Mouse (Mus musculus): ENCODE results near the gene Zfp148. TPM values are rescaled to one million over a fixed set of nuclear protein-coding genes. Genes with fewer than 3 reads are reported as not detected.

The Zfp148 gene
- polyA plus RNA-seq, 1 experiment from 2014 or later: 48.2 TPM

DNA sequence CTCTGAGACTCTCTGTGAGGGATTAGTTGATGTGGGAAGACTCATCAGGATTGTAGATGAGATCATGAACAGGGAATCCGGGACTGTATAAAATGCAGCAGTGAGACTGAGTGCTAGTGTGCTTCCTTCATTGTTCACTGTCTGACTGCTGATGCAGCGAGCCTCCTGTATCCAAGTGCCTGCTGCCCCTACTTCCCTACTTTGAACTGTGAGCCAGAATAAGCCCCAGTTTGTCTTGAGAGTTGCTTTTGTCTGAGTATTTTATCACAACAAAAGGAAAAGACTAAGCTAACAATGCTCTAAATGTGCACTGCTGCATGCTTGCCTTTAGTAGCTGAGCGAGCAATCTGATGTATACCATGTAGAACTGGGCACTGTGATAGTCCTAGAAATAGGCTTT lies 47.7 kb downstream of the Zfp148 start:
- H3K27ac ChIP-seq (ENCODE audit: low read length): no peak overlapping the region
- peaks cover 4% of the 10 kb centered on the region for H3K36me3 ChIP-seq (ENCODE audit: control insufficient read depth, insufficient read depth, low read length)
- no peak overlapping the region for H3K9ac ChIP-seq (ENCODE audit: low read length)
- 83% methylated on average over 3 of the region's 3 CpGs for WGBS
- H3K27me3 ChIP-seq (ENCODE audit: control insufficient read depth, insufficient read depth, low read length): no peaks in the 10 kb centered on the region
- no peaks in the 10 kb centered on the region for H3K9me3 ChIP-seq (replicated peaks; ENCODE audit: control insufficient read depth, low read length)
- ATAC-seq (ENCODE audit: insufficient read depth, low FRiP score): no peak
- 0 out of 2 replicates have a peak, but pooled peaks cover 4% of the 10 kb centered on the region for H3K4me1 ChIP-seq (ENCODE audit: control insufficient read depth, insufficient read depth, low read length)
- no peak overlapping the region for H3K4me2 ChIP-seq (ENCODE audit: low read depth, low read length)
- H3K4me3 ChIP-seq (replicated peaks; ENCODE audit: low read length): no peak overlapping the region

DNA sequence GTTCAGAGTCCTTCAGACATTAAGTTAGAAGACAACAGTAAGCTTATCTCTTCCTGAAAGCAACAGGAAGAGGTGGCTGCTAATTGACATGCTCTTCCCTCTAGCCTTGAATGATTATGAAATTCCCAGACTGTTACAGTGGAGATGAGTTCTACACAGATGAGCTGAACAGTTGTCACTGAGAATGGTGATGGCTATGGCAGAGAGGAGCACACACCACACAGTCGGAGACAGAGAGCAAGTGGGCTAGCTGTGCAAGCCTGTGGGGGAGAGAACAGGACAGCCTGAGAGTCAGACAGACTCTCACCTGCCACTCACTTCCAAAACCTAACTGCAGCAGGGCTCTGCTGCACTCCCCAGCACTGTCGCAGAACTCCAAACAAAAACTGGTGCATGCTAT lies 51.0 kb downstream of the Zfp148 start:
- WGBS: 87% methylated on average over 2 of the region's 2 CpGs
- no peak overlapping the region for H3K9ac ChIP-seq (ENCODE audit: low read length)
- ATAC-seq (ENCODE audit: insufficient read depth, low FRiP score): no peak
- H3K36me3 ChIP-seq (ENCODE audit: control insufficient read depth, insufficient read depth, low read length): peaks cover 7% of the 10 kb centered on the region
- no peak overlapping the region for H3K4me2 ChIP-seq (ENCODE audit: low read depth, low read length)
- no peaks in the 10 kb centered on the region for H3K9me3 ChIP-seq (replicated peaks; ENCODE audit: control insufficient read depth, low read length)
- H3K27ac ChIP-seq (ENCODE audit: low read length): no peak overlapping the region
- H3K4me3 ChIP-seq (replicated peaks; ENCODE audit: low read length): no peak overlapping the region
- 0 out of 2 replicates have a peak, but pooled peaks cover 4% of the 10 kb centered on the region for H3K4me1 ChIP-seq (ENCODE audit: control insufficient read depth, insufficient read depth, low read length)
- H3K27me3 ChIP-seq (ENCODE audit: control insufficient read depth, insufficient read depth, low read length): no peaks in the 10 kb centered on the region

DNA sequence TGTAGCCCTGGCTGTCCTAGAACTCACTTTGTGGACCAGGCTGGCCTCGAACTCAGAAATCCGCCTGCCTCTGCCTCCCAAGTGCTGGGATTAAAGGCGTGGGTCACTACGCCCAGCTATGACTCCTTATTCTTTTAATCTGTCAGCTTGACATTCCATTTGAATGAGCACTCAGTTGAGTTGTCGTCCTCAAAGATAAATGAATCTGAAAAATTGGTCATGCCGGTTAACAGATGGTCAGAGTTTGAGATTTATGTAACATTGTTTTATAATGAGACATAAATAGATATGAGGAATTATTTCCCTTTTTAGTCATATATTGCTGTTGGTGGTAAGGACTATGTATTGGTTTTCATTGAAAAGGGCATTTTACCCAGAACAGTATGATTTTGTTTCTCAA lies 60.4 kb downstream of the Zfp148 start:
- Histone ChIP-seq H3K36me3 (ENCODE audit: control insufficient read depth, insufficient read depth, low read length) (peaks cover 8% of the 10 kb centered on the region; the same call in 1 of the 2 replicates), H3K27me3 (ENCODE audit: control insufficient read depth, insufficient read depth, low read length) (no peaks in the 10 kb centered on the region), H3K4me2 (ENCODE audit: low read depth, low read length) (no peak overlapping the region), H3K27ac (ENCODE audit: low read length) (no peak overlapping the region), H3K9ac (ENCODE audit: low read length) (no peak overlapping the region), H3K9me3 (replicated peaks; ENCODE audit: control insufficient read depth, low read length) (no peaks in the 10 kb centered on the region), H3K4me1 (ENCODE audit: control insufficient read depth, insufficient read depth, low read length) (no peaks in the 10 kb centered on the region), H3K4me3 (replicated peaks; ENCODE audit: low read length) (no peak overlapping the region)
- WGBS: 75% methylated on average over 6 of the region's 6 CpGs
- ATAC-seq (ENCODE audit: insufficient read depth, low FRiP score): no peak

DNA sequence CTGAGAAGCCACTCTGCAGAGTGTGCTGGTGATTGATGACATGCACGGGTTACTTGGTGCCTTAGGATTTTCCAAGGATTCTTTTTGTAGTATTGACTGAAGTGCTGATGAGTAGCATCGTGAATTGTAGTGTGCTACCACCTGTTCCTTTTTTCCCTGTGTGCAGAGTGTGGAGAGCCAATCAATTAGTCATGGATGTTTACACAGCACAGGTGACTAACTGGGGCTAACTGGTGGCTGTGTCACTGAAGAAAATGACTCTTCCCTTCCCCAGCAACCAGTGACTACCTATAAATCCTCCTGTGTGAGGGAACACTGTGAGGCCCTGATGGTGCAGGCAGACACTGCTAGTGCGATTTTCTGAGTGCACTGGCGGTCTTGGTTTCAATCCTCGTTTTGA lies 66.2 kb downstream of the Zfp148 start:
- no peaks in the 10 kb centered on the region for H3K36me3 ChIP-seq (ENCODE audit: control insufficient read depth, insufficient read depth, low read length)
- H3K9ac ChIP-seq (ENCODE audit: low read length): no peak overlapping the region
- no peak overlapping the region for H3K4me2 ChIP-seq (ENCODE audit: low read depth, low read length)
- peaks cover 6% of the 10 kb centered on the region; the same call in 1 of the 2 replicates for H3K4me1 ChIP-seq (ENCODE audit: control insufficient read depth, insufficient read depth, low read length)
- no peaks in the 10 kb centered on the region for H3K27me3 ChIP-seq (ENCODE audit: control insufficient read depth, insufficient read depth, low read length)
- H3K4me3 ChIP-seq (replicated peaks; ENCODE audit: low read length): no peak overlapping the region
- peak; percentile 69; the same call in 1 of the 2 replicates for ATAC-seq (ENCODE audit: insufficient read depth, low FRiP score)
- WGBS: 44% methylated on average over 5 of the region's 5 CpGs
- no peak overlapping the region for H3K27ac ChIP-seq (ENCODE audit: low read length)
- H3K9me3 ChIP-seq (replicated peaks; ENCODE audit: control insufficient read depth, low read length): no peaks in the 10 kb centered on the region

DNA sequence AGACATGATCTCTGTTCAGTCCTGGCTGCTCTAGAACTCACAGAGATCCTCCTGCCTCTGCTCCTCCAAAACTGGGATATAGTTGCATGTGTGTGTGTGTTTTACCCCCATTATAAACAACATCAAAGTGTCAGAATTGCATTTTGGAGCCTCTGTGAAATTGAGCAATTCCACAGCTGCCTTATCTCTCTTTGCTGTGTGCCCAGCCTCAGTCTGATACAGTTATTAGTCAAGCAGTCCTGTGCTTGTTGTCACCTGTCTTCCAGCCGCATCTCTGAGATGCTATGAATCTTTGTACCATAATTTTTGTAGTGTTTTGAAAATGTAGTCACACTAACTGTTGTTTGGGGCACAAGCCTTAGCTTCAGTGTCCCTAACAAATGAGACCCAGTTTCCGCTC lies 73.2 kb downstream of the Zfp148 start:
- no peaks in the 10 kb centered on the region for H3K36me3 ChIP-seq (ENCODE audit: control insufficient read depth, insufficient read depth, low read length)
- no peak overlapping the region for H3K4me3 ChIP-seq (replicated peaks; ENCODE audit: low read length)
- H3K27ac ChIP-seq (ENCODE audit: low read length): no peak overlapping the region
- no peaks in the 10 kb centered on the region for H3K27me3 ChIP-seq (ENCODE audit: control insufficient read depth, insufficient read depth, low read length)
- no peak overlapping the region for H3K4me2 ChIP-seq (ENCODE audit: low read depth, low read length)
- no peaks in the 10 kb centered on the region for H3K9me3 ChIP-seq (replicated peaks; ENCODE audit: control insufficient read depth, low read length)
- H3K4me1 ChIP-seq (ENCODE audit: control insufficient read depth, insufficient read depth, low read length): no peaks in the 10 kb centered on the region
- 85% methylated on average over 2 of the region's 2 CpGs for WGBS
- H3K9ac ChIP-seq (ENCODE audit: low read length): no peak overlapping the region
- ATAC-seq (ENCODE audit: insufficient read depth, low FRiP score): no peak

DNA sequence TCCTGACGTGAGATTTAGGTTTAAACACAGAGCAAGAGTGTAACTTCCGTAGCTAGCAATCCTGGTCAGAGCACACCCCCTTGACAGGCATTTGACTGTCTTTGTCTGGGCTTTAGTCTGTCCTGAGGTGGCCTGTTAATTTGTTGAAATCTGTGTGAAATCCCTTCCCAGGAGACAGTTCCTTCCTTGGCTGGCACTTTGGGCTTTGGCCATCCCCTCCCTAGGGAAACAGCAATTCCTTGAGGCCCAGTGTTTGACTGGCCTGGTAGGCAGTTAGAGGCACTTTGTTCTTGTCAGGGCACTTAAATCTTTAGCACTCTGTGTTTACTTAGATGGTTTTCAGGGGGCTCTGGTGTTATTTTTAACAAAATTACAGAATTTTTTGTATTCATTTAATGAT lies 73.7 kb downstream of the Zfp148 start:
- no peak overlapping the region for H3K4me2 ChIP-seq (ENCODE audit: low read depth, low read length)
- H3K4me3 ChIP-seq (replicated peaks; ENCODE audit: low read length): no peak overlapping the region
- H3K27me3 ChIP-seq (ENCODE audit: control insufficient read depth, insufficient read depth, low read length): no peaks in the 10 kb centered on the region
- ATAC-seq (ENCODE audit: insufficient read depth, low FRiP score): no peak
- H3K9me3 ChIP-seq (replicated peaks; ENCODE audit: control insufficient read depth, low read length): no peaks in the 10 kb centered on the region
- no peak overlapping the region for H3K9ac ChIP-seq (ENCODE audit: low read length)
- no peak overlapping the region for H3K27ac ChIP-seq (ENCODE audit: low read length)
- 74% methylated on average over 2 of the region's 2 CpGs for WGBS
- peaks cover 3% of the 10 kb centered on the region for H3K36me3 ChIP-seq (ENCODE audit: control insufficient read depth, insufficient read depth, low read length)
- H3K4me1 ChIP-seq (ENCODE audit: control insufficient read depth, insufficient read depth, low read length): no peaks in the 10 kb centered on the region

DNA sequence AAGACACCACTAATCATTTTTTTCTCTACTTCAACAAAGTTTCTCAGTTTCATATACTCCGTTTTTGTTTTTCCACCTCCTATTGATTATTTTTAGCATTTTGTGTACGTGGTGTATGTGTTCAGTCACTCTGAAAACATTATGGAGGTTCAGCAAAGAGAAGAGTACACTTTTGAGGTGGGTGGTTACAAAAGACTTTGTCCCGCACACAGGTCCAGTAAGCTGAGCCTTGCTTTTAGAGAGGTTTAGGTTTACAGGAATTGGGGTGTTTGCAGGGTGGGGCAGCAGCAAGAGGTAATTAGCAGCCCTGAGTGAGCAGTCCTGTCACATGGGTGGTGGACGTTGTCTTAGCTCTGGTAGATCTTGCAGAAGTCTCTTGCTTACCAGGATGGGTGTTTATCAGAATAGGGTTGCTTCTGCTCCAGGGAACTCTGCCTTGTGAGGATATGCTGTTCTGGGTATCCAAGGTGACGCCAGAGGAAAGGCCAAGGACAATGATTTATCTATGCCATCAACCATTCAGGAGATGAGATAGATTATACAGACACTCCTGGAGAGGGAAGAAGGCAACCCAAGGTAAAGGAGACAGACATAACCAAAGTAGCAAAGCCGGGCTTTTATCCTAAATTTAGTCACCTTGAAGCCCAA lies 74.8 kb downstream of the Zfp148 start:
- H3K4me1 ChIP-seq (ENCODE audit: control insufficient read depth, insufficient read depth, low read length): no peaks in the 10 kb centered on the region
- no peak overlapping the region for H3K9ac ChIP-seq (ENCODE audit: low read length)
- no peaks in the 10 kb centered on the region for H3K27me3 ChIP-seq (ENCODE audit: control insufficient read depth, insufficient read depth, low read length)
- no peak for ATAC-seq (ENCODE audit: insufficient read depth, low FRiP score)
- no peak overlapping the region for H3K27ac ChIP-seq (ENCODE audit: low read length)
- H3K4me3 ChIP-seq (replicated peaks; ENCODE audit: low read length): no peak overlapping the region
- peaks cover 10% of the 10 kb centered on the region for H3K36me3 ChIP-seq (ENCODE audit: control insufficient read depth, insufficient read depth, low read length)
- no peak overlapping the region for H3K4me2 ChIP-seq (ENCODE audit: low read depth, low read length)
- no peaks in the 10 kb centered on the region for H3K9me3 ChIP-seq (replicated peaks; ENCODE audit: control insufficient read depth, low read length)
- WGBS: 77% methylated on average over 6 of the region's 6 CpGs

DNA sequence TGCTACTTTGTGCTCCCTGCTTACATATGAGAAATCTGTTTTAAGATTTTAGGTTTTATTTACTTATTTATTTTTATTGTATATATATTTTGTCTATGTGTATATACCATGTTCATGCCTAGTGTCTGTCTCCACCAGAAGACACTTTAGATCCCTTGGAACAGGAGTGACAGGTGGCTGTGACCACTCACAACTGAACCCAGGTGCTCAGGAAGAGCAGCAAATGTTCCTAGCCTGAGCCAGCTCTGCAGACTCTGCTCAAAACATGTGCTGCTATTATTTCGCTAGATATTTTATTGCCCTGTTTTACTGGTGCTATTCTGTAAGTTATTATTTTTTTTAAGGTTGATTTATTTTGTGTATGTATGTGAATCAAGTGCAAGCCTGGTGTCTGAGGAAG lies 78.5 kb downstream of the Zfp148 start:
- no peak overlapping the region for H3K9ac ChIP-seq (ENCODE audit: low read length)
- no peak overlapping the region for H3K27ac ChIP-seq (ENCODE audit: low read length)
- no peaks in the 10 kb centered on the region for H3K27me3 ChIP-seq (ENCODE audit: control insufficient read depth, insufficient read depth, low read length)
- H3K4me3 ChIP-seq (replicated peaks; ENCODE audit: low read length): no peak overlapping the region
- ATAC-seq (ENCODE audit: insufficient read depth, low FRiP score): no peak
- no peak overlapping the region for H3K4me2 ChIP-seq (ENCODE audit: low read depth, low read length)
- 97% methylated on average over 1 of the region's 1 CpGs for WGBS
- H3K4me1 ChIP-seq (ENCODE audit: control insufficient read depth, insufficient read depth, low read length): no peaks in the 10 kb centered on the region
- H3K36me3 ChIP-seq (ENCODE audit: control insufficient read depth, insufficient read depth, low read length): peaks cover 10% of the 10 kb centered on the region
- H3K9me3 ChIP-seq (replicated peaks; ENCODE audit: control insufficient read depth, low read length): no peaks in the 10 kb centered on the region

DNA sequence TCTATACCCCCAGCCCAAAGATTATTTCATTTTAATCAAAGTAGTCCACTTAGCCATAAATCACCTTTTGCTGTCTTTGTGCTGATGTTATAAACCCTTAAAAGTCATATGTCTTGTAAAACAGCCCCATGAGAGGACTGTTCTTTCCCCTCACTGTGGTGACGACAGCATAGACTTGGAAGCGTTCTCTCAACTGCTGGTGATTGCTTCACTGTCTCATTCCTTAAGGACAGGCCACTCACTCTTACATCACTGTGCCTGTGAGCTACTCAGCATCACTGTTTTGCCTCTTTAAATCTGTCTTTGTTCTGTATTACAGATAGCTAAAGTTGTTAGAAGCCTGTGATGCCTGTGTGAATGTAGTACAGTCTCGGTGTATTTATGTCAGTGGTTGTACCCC lies 80.8 kb downstream of the Zfp148 start:
- H3K4me1 ChIP-seq (ENCODE audit: control insufficient read depth, insufficient read depth, low read length): no peaks in the 10 kb centered on the region
- H3K27ac ChIP-seq (ENCODE audit: low read length): no peak overlapping the region
- no peak for ATAC-seq (ENCODE audit: insufficient read depth, low FRiP score)
- peaks cover 10% of the 10 kb centered on the region for H3K36me3 ChIP-seq (ENCODE audit: control insufficient read depth, insufficient read depth, low read length)
- no peak overlapping the region for H3K4me2 ChIP-seq (ENCODE audit: low read depth, low read length)
- no peak overlapping the region for H3K9ac ChIP-seq (ENCODE audit: low read length)
- no peaks in the 10 kb centered on the region for H3K27me3 ChIP-seq (ENCODE audit: control insufficient read depth, insufficient read depth, low read length)
- H3K4me3 ChIP-seq (replicated peaks; ENCODE audit: low read length): no peak overlapping the region
- 72% methylated on average over 3 of the region's 3 CpGs for WGBS
- H3K9me3 ChIP-seq (replicated peaks; ENCODE audit: control insufficient read depth, low read length): no peaks in the 10 kb centered on the region
